Mouse (Mus musculus): ENCODE data around the gene Mrvi1.

Gene Mrvi1

GRCm38 (mm10) chr7:110833024-110833423 lies 149.2 kb downstream of the Mrvi1 start:
- no peak for DNase-seq (ENCODE audit: low spot score)

- no peak for DNase-seq (ENCODE audit: low spot score)
Observed at GRCm38 (mm10) chr7:110823995-110824953, 158.0 kb downstream of the Mrvi1 start.

- no peak for DNase-seq (ENCODE audit: low spot score)
Observed at GRCm38 (mm10) chr7:110823593-110823992, 158.7 kb downstream of the Mrvi1 start.

- no peak for DNase-seq (ENCODE audit: low spot score)
Observed at GRCm38 (mm10) chr7:110823076-110823475, 159.2 kb downstream of the Mrvi1 start.

GRCm38 (mm10) chr7:110822055-110822454 lies 160.2 kb downstream of the Mrvi1 start:
- no peak for DNase-seq (ENCODE audit: low spot score)

GRCm38 (mm10) chr7:110821653-110822052 lies 160.6 kb downstream of the Mrvi1 start:
- no peak for DNase-seq (ENCODE audit: low spot score)

- DNase-seq (ENCODE audit: low spot score), result peak; percentile 53
Observed at GRCm38 (mm10) chr7:110821068-110821467, 161.2 kb downstream of the Mrvi1 start.

- DNase-seq (ENCODE audit: low spot score), result no peak
Observed at GRCm38 (mm10) chr7:110818787-110819350, 163.4 kb downstream of the Mrvi1 start.

All from embryo, embryonic 10.5 days (tissue).